Mouse (Mus musculus) ovary, postnatal 36 days (tissue): Measurements from ENCODE around the gene Fgd4.
"Not testable (repeated sequence)": the region's sequence is repeated elsewhere in the genome, so short reads cannot be mapped to it uniquely, and the experiment has no call there.

Experiments used
- DNase-seq: peaks from one replicate; pipeline ENCODE4 v3.0.0; 2022; ENCODE audit warnings: low spot score, mixed read lengths

The Fgd4 gene

DNA sequence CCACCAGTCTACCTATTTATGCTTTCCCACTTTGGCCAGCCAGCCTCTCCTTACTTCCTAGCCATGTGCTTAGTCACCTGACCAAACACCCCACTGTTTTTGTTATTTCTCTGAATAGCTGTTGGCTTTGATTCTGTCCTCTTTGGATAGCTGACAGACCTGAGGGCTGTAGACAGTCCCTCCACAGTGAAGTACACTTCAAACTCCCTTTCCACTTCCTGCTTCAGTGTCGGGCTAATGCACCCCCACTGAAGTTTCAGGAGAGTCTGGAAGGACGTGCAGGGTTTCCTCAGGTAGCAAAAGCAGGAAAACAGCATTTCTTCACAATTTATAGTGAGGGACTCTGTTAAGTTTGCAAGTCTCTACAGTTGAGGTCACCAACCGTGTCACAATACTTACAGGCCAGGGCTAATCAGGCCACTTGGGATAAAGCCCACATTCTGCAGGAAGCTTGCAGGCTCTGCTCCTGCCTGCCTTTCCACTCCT, 57.4 kb downstream of the Fgd4 start:
- no peak for DNase-seq

DNA sequence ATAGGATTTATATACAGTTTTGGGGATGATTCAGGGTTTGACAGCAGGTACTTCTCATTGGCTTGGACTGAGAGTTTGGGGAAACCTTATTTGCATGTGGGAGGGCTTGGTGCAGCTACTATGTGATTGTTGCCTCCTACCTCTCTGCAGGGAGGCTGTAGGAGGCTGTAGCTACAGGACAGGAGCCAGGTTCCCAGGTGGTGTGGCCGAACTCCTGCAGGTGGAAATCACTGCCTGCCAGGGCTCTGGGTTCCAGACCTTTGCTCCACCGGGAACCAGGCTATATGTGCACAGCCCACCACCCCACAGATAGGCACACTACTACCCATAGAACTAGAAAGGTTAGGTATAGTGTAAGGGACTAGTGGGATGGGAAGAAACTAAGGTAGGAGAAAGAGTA, 61.0 kb downstream of the Fgd4 start:
- not testable (repeated sequence) for DNase-seq

DNA sequence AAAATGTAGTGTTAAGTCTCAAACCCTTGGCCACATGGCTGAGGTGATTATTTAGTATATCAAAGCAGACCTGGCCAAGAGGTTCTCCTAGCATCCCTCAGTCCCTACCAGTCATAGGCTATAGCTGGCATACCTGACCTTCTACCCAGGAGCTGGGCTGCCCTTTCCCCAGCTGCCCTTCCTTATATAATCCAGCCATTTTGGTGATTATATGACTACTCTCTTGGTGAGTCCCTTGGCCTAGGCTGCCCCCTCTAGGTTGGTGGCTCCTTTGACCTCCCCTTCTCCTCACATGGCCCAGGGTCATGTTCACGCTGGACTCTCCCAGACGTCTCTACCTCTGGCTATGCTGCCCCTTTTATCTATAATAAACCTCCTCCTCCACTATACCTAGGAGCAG, 65.1 kb downstream of the Fgd4 start:
- no peak for DNase-seq

DNA sequence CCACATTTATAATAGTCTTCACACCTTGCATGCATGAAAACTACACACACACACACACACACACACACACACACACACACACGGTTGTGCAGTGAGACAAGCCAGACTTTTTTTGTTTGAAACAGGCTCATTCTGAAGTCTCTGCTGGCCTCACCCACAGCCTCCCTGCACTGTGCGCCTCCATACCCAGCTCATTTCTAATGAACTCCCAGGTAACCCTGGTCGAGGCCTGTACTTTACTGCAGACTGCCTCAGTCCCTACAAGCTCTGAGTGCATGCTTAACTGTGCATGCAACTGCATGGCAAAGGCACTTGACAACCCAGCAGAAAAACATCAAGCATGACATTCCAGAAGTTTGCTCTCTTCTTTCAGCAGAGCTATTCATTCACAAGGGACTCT, 72.3 kb downstream of the Fgd4 start:
- DNase-seq, result no peak

DNA sequence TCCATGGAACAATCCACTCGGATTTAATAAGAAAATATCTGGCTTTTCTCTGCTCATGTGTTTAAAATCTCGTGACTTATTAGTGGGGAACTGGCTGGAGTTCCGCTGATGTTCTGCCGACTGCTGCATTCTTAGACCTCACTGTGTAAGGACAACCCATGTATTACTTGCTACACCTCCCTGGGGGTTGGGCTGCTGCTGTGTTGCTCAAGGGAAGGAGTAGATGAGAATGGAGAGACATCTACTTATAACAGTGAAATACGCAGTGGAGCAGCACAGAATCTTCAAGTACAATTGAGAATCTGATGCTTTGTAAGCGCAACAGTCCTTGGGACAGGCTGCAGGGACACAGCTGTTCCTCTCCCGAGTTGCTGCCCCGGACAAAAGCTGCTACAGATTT, 73.1 kb downstream of the Fgd4 start:
- DNase-seq, result peak; percentile 53

DNA sequence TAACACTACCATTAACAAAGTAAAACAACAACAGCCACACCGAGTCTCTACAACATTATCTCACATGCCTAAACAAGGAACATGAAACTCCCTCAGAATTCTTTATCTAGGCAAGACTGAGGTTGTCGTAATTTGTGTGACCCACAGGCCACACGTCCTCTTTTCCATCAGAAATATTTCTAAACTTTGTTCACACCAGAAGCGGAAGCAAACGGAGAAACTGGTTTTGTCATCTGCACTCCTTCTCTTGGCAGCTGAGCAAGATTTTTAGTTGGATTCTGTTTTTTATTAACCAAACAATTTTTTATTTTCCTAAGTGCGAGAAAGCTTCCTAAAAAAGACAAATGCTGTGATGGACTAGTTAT, 73.6 kb downstream of the Fgd4 start:
- DNase-seq, result no peak

DNA sequence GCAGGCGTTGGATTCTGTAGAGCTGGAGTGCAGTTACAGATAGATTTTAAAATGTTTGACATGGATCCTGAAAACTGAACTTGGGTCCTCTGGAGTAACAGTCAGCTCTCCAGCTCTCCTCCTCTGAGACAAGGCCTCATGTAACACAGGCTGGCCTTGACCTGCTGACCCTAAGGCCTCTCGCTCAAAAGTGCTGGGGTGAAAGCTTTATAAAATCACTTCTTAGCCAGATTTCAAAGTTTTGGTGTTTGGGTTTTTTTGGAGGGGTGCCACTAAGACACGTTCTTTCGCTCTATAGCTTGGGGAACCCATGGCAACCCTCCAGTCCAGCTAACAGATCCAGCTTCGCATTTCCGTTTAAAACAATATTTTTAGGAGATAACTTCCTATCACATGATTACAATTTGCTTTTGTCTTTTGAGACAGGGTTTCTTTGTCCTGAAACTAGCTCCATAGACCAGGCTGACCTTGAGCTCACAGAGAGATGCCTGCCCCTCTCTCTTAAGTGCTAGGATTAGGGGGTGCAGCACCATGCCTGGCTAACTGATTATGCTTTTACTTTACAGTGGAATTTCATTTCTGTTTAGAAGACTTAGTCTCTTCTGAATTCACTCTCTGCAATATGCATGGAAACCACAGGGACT, 74.1 kb downstream of the Fgd4 start:
- peak; percentile 39 for DNase-seq

DNA sequence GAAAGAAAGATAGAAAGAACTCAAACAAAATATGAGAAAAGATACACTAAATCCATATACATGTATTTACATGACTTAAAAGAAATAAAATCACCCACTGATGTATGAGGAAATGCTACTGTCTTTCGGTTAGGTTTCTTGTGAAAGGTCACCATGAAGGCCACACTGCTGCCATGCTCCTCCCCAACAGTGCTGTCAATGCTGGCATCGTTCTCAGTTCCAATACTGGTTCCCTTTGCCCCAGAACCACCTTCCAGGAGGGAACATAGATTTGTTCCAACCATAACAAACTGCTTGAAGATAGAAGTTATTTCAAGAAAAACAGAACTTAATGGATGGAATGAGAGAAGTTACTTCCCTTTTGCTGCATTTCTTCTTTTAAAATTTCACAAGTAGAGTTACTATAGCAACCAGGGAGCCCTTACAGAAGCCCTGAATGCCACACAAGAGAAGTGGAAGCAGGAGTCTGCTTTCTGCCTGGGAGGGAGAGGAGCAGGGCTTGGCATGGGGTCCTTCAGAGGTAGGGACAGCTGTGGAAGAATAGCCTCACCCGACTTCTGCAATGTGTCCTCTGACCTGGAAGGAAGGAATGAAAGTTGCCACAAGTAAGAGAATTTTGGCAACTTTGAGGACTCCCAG, 75.0 kb downstream of the Fgd4 start:
- DNase-seq, result no peak

DNA sequence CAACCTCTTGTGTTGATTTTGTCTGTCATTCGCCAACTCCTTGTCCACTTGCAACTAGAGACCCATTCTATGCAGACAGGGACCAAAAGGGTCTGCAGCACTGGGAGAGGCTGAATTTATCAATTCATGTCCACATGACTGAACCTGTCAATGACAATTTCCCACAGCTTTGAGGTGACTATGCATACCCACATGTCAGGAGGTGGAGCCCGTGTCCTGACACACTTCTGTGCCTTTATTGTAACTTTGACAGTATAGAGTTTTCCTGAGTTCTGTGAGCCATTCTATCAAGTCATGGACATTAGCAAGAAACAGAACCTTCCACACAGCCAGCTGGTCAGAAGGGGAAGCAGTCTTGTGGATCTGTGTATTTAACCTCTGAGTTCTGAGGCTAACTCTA, 76.7 kb downstream of the Fgd4 start:
- no peak for DNase-seq

DNA sequence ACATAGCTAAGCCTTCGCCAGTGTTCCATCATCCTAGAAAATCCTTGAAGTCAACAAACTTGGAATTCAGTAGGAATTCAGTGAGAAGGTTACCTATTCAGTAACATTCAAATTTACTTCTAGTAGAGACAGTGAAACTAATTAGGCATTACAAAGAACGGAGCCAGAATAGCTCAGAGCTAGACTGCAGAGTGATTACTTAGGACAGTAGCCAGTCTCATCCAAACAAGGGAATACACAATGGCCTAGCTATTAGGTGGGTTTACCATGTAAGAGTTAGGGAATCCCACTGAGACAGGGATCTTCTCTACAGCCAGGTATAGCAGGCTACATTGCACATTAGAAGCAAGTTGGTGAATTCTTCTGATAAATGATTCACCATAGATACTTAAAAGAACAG, 77.5 kb downstream of the Fgd4 start:
- not testable (repeated sequence) for DNase-seq

DNA sequence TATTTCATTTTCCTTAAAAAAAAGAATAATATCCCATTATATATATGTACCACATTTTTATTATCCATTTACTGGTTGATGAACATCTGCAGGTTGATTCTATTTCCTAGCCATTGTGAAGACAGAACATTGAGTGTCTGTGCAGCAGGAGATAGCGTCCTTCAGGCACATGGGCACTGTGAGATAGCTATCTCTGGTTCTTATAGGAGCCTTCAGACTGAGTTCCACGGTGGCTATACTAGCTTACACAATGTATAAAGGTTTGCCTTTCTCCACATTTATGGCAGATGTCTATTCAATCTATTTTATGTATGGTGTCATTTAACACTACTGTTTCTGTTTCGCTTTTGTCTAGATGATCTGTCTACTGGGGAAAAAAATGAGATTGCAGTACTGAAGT, 98.9 kb downstream of the Fgd4 start:
- no peak for DNase-seq

DNA sequence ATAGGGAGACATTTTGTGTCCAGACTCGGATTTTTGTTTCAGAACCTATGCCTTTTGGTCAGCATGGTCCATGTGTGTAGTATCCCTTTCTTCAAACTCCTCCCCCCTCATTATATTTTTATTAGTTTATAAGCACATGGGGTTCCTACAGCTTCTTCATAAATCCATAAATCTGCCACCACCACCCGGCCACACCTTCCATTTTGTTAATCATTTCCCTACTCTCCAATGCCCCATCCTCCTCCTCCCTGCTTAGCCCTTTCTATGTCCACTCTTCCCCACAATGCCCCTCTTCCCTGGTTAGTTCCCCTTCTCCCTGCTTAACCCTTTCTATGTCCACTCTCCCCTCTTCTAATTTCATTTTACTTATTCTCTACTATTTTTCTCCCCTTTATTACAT, 99.4 kb downstream of the Fgd4 start:
- no peak for DNase-seq

DNA sequence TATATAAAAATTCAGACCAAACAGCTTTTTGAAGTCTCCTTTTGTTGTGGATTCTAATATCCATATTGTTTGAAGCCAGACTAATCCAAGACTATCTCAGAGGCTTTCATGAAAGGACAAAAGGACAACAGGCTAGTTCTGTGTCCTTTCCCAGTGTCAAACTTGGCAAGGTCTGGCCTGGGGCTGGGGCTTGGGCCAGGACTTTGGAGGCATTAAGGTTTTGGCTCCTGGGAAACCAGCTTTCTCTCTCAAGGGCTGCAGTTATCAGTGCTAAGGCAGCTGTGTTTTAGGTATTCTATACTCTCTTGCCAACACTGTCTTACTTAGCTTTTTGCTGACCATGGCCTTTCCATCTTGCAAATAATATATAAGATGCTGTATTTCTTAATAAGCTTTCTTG, 101.6 kb downstream of the Fgd4 start:
- peak; percentile 41 for DNase-seq

DNA sequence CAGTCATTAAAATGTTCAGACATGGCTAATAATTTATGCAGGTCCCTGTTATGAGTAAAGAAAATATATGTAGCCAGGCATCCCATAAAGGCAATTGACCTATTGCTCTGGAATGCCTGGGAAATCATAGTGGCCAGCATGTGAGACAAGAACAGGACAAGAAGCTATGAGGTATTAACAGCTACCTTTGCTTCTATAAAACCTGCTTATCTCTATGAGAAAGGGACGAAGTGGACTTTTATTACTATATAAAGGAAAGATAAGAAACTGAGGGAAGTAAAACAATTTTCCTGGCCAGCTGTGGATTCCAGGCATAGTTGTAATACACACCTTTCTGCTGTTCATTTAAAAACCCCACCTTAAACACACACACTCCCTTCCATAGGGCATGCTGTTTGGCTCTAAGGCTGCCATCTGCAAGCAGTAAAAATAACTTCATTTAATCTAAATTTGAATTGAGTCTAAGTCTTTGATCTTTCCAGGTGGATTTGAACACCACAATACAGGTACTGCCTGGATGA, 114.8 kb downstream of the Fgd4 start:
- DNase-seq, result no peak

DNA sequence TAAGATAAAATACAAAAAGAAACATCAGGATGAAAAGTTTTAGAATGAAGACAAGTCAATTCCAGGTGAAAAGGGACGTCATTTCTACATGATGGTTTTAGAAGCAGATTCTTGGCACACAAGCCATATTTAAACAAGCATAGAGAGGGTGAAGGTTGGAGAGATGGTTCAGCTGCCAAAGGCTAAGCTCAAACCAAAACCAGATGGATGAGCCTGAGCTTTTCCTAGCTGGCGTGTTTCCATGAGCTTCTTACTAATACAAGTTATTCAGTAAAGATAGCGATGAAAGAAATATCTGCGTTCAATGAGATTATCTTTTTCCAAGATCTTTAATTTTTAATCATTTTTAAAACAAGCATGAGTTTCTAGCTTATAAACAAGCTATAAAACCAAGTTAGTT, 115.7 kb downstream of the Fgd4 start:
- no peak for DNase-seq

DNA sequence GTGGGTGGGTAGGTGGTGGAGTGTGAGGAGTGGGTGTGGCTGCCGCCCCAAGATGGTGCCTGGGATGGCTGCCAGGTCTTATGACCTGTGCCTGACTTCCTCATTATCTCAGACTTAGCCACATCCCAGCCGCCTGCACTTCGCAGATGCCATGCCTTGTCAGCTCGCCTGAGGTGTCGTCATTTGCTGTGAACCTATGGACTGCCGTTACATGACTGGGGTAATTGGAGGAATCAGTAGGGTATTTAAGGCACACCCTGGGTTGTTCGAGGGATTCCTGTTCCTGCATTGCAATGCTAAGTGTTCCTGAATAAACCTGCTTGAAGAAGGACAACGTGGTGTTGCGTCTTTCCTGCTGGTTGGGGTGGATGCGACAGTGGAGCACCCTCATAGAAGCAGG, 126.9 kb downstream of the Fgd4 start:
- not testable (repeated sequence) for DNase-seq

DNA sequence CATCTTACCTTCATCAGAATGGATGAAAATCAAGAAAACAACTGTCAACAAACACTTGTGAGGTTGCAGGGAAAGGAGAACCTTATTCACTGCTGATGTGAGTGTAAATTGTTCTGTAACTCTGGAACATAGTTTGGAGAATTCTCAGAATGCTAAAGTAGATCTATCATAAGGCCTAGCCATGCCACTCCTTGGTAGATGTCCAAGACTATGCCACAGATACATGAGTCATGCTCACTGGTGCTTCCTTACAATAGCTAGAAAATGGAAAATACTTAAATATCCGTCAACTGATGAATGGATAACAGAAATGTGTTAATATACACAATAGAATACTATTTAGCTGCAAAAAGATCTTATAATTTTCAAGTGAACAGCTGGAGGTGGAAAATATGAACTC, 150.3 kb downstream of the Fgd4 start:
- no peak for DNase-seq

DNA sequence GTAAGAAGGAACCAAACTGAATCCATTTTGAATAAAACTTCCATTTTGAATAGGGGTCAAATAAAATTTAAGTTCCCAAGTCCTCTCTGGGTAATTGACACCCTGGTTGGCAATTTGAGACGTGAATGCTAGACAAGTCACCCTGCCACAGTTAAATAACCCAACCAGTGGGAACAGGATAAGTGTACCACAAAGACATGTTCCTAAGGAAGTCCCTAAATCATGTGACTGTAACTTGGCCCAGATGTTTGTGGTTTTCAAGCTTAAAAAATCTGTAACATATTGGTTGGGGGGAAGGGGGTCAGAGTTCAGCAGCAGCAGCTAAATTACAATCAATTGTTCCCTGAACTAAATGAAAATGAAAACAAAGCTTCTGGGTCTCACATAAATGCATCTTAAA, 161.9 kb downstream of the Fgd4 start:
- DNase-seq, result no peak

DNA sequence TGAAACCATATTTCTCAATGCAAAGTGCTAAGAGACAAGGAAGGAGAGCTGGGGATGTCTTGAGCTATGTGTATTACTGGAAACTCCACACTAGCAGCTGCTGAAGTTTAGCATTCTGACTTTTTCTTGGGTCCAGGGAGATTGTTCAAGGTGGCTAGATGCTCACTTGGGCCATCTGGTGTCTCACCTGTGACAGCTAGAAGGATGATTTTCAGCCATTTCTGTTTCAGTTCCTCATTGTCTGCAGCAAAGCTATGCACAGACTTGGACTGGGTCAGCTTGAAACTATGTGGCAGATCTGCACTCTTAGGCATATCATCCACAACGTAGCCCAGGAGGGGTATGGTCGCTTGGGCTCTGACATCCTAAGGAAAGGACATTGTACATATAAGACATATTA, 177.9 kb downstream of the Fgd4 start:
- DNase-seq, result no peak

DNA sequence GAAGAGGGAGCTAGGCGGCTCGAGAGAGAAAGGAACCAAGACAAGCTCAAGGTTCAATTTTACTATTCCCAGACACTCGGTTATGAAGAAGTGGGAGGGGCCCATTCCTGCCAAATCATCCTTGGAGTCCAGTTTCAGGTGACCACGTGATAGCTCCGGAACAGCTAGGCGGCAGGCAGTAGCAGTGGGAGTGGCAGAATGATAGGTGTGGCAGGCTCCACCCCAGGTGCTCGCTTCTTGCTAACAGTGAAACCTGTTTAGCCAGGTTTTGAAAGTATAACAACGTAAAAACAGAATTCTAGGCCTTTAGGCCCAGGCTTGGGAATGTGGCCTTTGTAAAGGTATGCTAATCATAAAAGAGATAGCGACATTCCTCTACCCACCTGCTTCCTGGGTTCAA, 233.1 kb downstream of the Fgd4 start:
- not testable (repeated sequence) for DNase-seq
